Mouse (Mus musculus) myocyte (in vitro differentiated cells): ENCODE measurements around the gene Il34. TPM values are rescaled to one million over a fixed set of nuclear protein-coding genes. Genes with fewer than 3 reads are reported as not detected.

Experiments used
- H3K27me3 ChIP-seq: one replicate; pipeline ENCODE4 v1.6.1; 2011; ENCODE audit not compliant: control insufficient read depth, insufficient read depth, insufficient read length
- H3K36me3 ChIP-seq: one replicate; pipeline ENCODE4 v1.6.1; 2011; ENCODE audit not compliant: control insufficient read depth, insufficient read depth
- H3K4me2 ChIP-seq: one replicate; pipeline ENCODE4 v1.6.1; 2011; ENCODE audit warnings: low read depth, control low read depth
- H3K4me3 ChIP-seq: one replicate; pipeline ENCODE4 v1.5.1; 2011; ENCODE audit warnings: mild to moderate bottlenecking, control low read depth, moderate library complexity
- H3K79me2 ChIP-seq: one replicate; pipeline ENCODE4 v1.6.1; 2011; ENCODE audit not compliant: control insufficient read depth, insufficient read depth
- H3ac ChIP-seq: one replicate; pipeline ENCODE4 v1.6.1; 2011; ENCODE audit not compliant: control insufficient read depth, insufficient read length
- CEBPB ChIP-seq: IDR thresholded peaks from 2 replicates; pipeline ENCODE4 v1.6.1; 2011; ENCODE audit warnings: mild to moderate bottlenecking, moderate library complexity; ENCODE audit not compliant: poor library complexity, insufficient read depth, severe bottlenecking
- E2F4 ChIP-seq: IDR thresholded peaks from one replicate; pipeline ENCODE4 v1.6.1; 2011; ENCODE audit warnings: mild to moderate bottlenecking, control low read depth, moderate library complexity; ENCODE audit not compliant: insufficient read depth
- MAX ChIP-seq: IDR thresholded peaks from one replicate; pipeline ENCODE4 v1.6.1; 2011; ENCODE audit warnings: low read depth, mild to moderate bottlenecking, control low read depth
- MYOD1 ChIP-seq, 3 experiments: IDR thresholded peaks; one replicate each; pipeline ENCODE4 v1.6.1; 2011; ENCODE audit warnings: control low read depth in 2 of 3, low read depth in 2 of 3, mild to moderate bottlenecking in 2 of 3, moderate library complexity in 1 of 3; ENCODE audit not compliant: insufficient read length in 2 of 3, control insufficient read depth in 1 of 3
- MYOG ChIP-seq, 3 experiments: IDR thresholded peaks; one replicate each; pipeline ENCODE4 v1.6.1; 2011; ENCODE audit warnings: control low read depth in 2 of 3, low read depth in 2 of 3, mild to moderate bottlenecking in 2 of 3; ENCODE audit not compliant: insufficient read length in 2 of 3, control insufficient read depth in 1 of 3, insufficient read depth in 1 of 3
- POLR2A ChIP-seq: IDR thresholded peaks from one replicate; pipeline ENCODE4 v1.6.1; 2011; ENCODE audit warnings: low read depth, mild to moderate bottlenecking, control low read depth, moderate library complexity; ENCODE audit not compliant: insufficient read length
- POLR2AphosphoS2 ChIP-seq: IDR thresholded peaks from one replicate; pipeline ENCODE4 v1.6.1; 2011; ENCODE audit warnings: low read depth, control low read depth; ENCODE audit not compliant: insufficient read length
- REST ChIP-seq: IDR thresholded peaks from one replicate; pipeline ENCODE4 v1.6.1; 2011; ENCODE audit warnings: mild to moderate bottlenecking, control low read depth, moderate library complexity; ENCODE audit not compliant: insufficient read depth, insufficient read length
- SRF ChIP-seq: IDR thresholded peaks from one replicate; pipeline ENCODE4 v1.6.1; 2011; ENCODE audit warnings: low read depth; ENCODE audit not compliant: control insufficient read depth, insufficient read length
- TCF12 ChIP-seq: IDR thresholded peaks from one replicate; pipeline ENCODE4 v1.6.1; 2011; ENCODE audit warnings: mild to moderate bottlenecking, control low read depth; ENCODE audit not compliant: poor library complexity, insufficient read depth, severe bottlenecking
- TCF3 ChIP-seq: IDR thresholded peaks from one replicate; pipeline ENCODE4 v1.6.1; 2011; ENCODE audit warnings: low read depth, control low read depth; ENCODE audit not compliant: insufficient read length
- USF1 ChIP-seq: IDR thresholded peaks from one replicate; pipeline ENCODE4 v1.6.1; 2011; ENCODE audit warnings: low read depth, mild to moderate bottlenecking, control low read depth, moderate library complexity
- polyA plus RNA-seq: library from polyadenylated mRNA; unstranded; fragments of >200 nt; fragmentation: generic; extraction: Trizol; gene quantifications from one replicate; pipeline ENCODE4 v1.2.1, GENCODE M21; 2012; ENCODE audit warnings: missing spikeins

Il34 gene
- polyA plus RNA-seq, 1 experiment, result 13.4 TPM

GRCm38 (mm10) chr8:110785366-110785765, 20.4 kb downstream of the Il34 start:
- TF ChIP-seq CEBPB, result no peak
- TF ChIP-seq SRF, result no peak
- no peak for TF ChIP-seq POLR2AphosphoS2
- no peak for TF ChIP-seq E2F4
- no peak for TF ChIP-seq MAX
- no peak for TF ChIP-seq MYOG (IDR thresholded peaks at IDR 0.05; ENCODE audit: control insufficient read depth in 1 of 3, insufficient read depth in 1 of 3, insufficient read length in 2 of 3, low read depth in 2 of 3)
- TF ChIP-seq MYOD1 (IDR thresholded peaks at IDR 0.05; ENCODE audit: control insufficient read depth in 1 of 3, insufficient read length in 2 of 3, low read depth in 2 of 3), result no peak
- no peak for TF ChIP-seq REST
- TF ChIP-seq USF1, result no peak
- TF ChIP-seq POLR2A, result no peak
- TF ChIP-seq TCF3, result no peak
- H3K4me2 ChIP-seq, result no peak overlapping the region
- H3ac ChIP-seq, result no peak overlapping the region

GRCm38 (mm10) chr8:110779924-110780718, 25.6 kb downstream of the Il34 start:
- peaks cover 9% of the 10 kb centered on the region for H3K79me2 ChIP-seq
- no peak overlapping the region for H3K4me3 ChIP-seq
- TF ChIP-seq POLR2AphosphoS2, result no peak
- TF ChIP-seq USF1, result no peak
- no peak for TF ChIP-seq MYOG (IDR thresholded peaks at IDR 0.05; ENCODE audit: control insufficient read depth in 1 of 3, insufficient read depth in 1 of 3, insufficient read length in 2 of 3, low read depth in 2 of 3)
- no peak for TF ChIP-seq REST
- TF ChIP-seq E2F4, result no peak
- no peak for TF ChIP-seq TCF12
- no peak for TF ChIP-seq SRF
- peak overlapping the region; percentile 71 for H3K4me2 ChIP-seq
- H3K36me3 ChIP-seq, result no peaks in the 10 kb centered on the region
- H3ac ChIP-seq, result no peak overlapping the region
- H3K27me3 ChIP-seq, result no peaks in the 10 kb centered on the region

More at GRCm38 (mm10) chr8:110785366-110785765, 20.4 kb downstream of the Il34 start:
- no peaks in the 10 kb centered on the region for H3K27me3 ChIP-seq
- no peak overlapping the region for H3K4me3 ChIP-seq
- no peaks in the 10 kb centered on the region for H3K36me3 ChIP-seq
- peaks cover 25% of the 10 kb centered on the region for H3K79me2 ChIP-seq

- peaks cover 4% of the 10 kb centered on the region for H3K36me3 ChIP-seq
- H3K27me3 ChIP-seq, result no peaks in the 10 kb centered on the region
- no peaks in the 10 kb centered on the region for H3K79me2 ChIP-seq
These were observed 29.4 kb downstream of the Il34 start for GRCm38 (mm10) chr8:110776335-110776734.

GRCm38 (mm10) chr8:110775721-110776120, 30.0 kb downstream of the Il34 start:
- H3ac ChIP-seq, result no peak overlapping the region
- H3K79me2 ChIP-seq, result no peaks in the 10 kb centered on the region
- no peaks in the 10 kb centered on the region for H3K27me3 ChIP-seq
- TF ChIP-seq POLR2A (no peak), TCF12 (no peak), TCF3 (no peak), E2F4 (no peak), MAX (no peak), CEBPB (no peak), SRF (no peak), POLR2AphosphoS2 (no peak), MYOD1 (IDR thresholded peaks at IDR 0.05; ENCODE audit: control insufficient read depth in 1 of 3, insufficient read length in 2 of 3, low read depth in 2 of 3) (no peak), REST (no peak), MYOG (IDR thresholded peaks at IDR 0.05; ENCODE audit: control insufficient read depth in 1 of 3, insufficient read depth in 1 of 3, insufficient read length in 2 of 3, low read depth in 2 of 3) (no peak), USF1 (no peak)
- H3K4me3 ChIP-seq, result no peak overlapping the region
- H3K4me2 ChIP-seq, result no peak overlapping the region
- H3K36me3 ChIP-seq, result peaks cover 6% of the 10 kb centered on the region

More at GRCm38 (mm10) chr8:110776335-110776734, 29.4 kb downstream of the Il34 start:
- H3K4me3 ChIP-seq, result no peak overlapping the region
- TF ChIP-seq USF1, result no peak
- no peak for TF ChIP-seq E2F4
- no peak for TF ChIP-seq POLR2A
- TF ChIP-seq SRF, result no peak
- no peak for TF ChIP-seq MYOD1 (IDR thresholded peaks at IDR 0.05; ENCODE audit: control insufficient read depth in 1 of 3, insufficient read length in 2 of 3, low read depth in 2 of 3)
- TF ChIP-seq MAX, result no peak
- TF ChIP-seq TCF3, result no peak
- TF ChIP-seq MYOG (IDR thresholded peaks at IDR 0.05; ENCODE audit: control insufficient read depth in 1 of 3, insufficient read depth in 1 of 3, insufficient read length in 2 of 3, low read depth in 2 of 3), result no peak
- no peak for TF ChIP-seq REST
- TF ChIP-seq CEBPB, result no peak
- no peak for TF ChIP-seq TCF12
- TF ChIP-seq POLR2AphosphoS2, result no peak
- H3K4me2 ChIP-seq, result no peak overlapping the region
- H3ac ChIP-seq, result no peak overlapping the region
